Mouse (Mus musculus): Measurements from ENCODE around the gene Ccdc102a. TPM values are rescaled to one million over a fixed set of nuclear protein-coding genes. Genes with fewer than 3 reads are reported as not detected.

The Ccdc102a gene
- total RNA-seq (2021): 1 to 10 TPM; 3.6 to 4.2 TPM
- long read RNA-seq, experiment 1, partial matches to known transcripts: 1 of 1 reads
- long read RNA-seq, experiment 1, other reads (novel, unspliced or antisense): 0 of 1 reads
- long read RNA-seq, experiment 2, transcript Ccdc102a-201 (9 exons, 2,304 nt): major isoform, 5 of 5 reads
- long read RNA-seq, experiment 2, partial matches to known transcripts: 0 of 5 reads
- long read RNA-seq, experiment 2, other reads (novel, unspliced or antisense): 0 of 5 reads

- peak; percentile 73 for DNase-seq
Observed at GRCm38 (mm10) chr8:94917851-94918495, at the start of gene Ccdc102a. Gene Ccdc102a (minus strand): TSS chr8:94918098.

GRCm38 (mm10) chr8:94967554-94967953 lies 49.7 kb upstream of the Ccdc102a start:
- no peak for DNase-seq

- no peak for DNase-seq
Observed at GRCm38 (mm10) chr8:94967071-94967470, 49.2 kb upstream of the Ccdc102a start.

- no peak for DNase-seq
Observed at GRCm38 (mm10) chr8:94966578-94966977, 48.7 kb upstream of the Ccdc102a start.

GRCm38 (mm10) chr8:94964828-94965227 lies 46.9 kb upstream of the Ccdc102a start:
- DNase-seq: no peak

GRCm38 (mm10) chr8:94962201-94962600 lies 44.3 kb upstream of the Ccdc102a start:
- DNase-seq: no peak

- DNase-seq: no peak
Observed at GRCm38 (mm10) chr8:94956078-94956574, 38.2 kb upstream of the Ccdc102a start.

- no peak for DNase-seq
Observed at GRCm38 (mm10) chr8:94954921-94955758, 37.2 kb upstream of the Ccdc102a start.

GRCm38 (mm10) chr8:94954368-94954737 lies 36.5 kb upstream of the Ccdc102a start:
- no peak for DNase-seq

GRCm38 (mm10) chr8:94953624-94954367 lies 35.9 kb upstream of the Ccdc102a start:
- no peak for DNase-seq

- no peak for DNase-seq
Observed at GRCm38 (mm10) chr8:94952086-94952485, 34.2 kb upstream of the Ccdc102a start.

GRCm38 (mm10) chr8:94950458-94950857 lies 32.6 kb upstream of the Ccdc102a start:
- DNase-seq: no peak

- peak; percentile 57 for DNase-seq
Observed at GRCm38 (mm10) chr8:94950046-94950445, 32.1 kb upstream of the Ccdc102a start.

GRCm38 (mm10) chr8:94949010-94949409 lies 31.1 kb upstream of the Ccdc102a start:
- DNase-seq: no peak

- no peak for DNase-seq
Observed at GRCm38 (mm10) chr8:94948421-94948820, 30.5 kb upstream of the Ccdc102a start.

GRCm38 (mm10) chr8:94945185-94945584 lies 27.3 kb upstream of the Ccdc102a start:
- no peak for DNase-seq

- DNase-seq: no peak
Observed at GRCm38 (mm10) chr8:94942566-94942965, 24.7 kb upstream of the Ccdc102a start.

GRCm38 (mm10) chr8:94935172-94935571 lies 17.3 kb upstream of the Ccdc102a start:
- DNase-seq: no peak

GRCm38 (mm10) chr8:94933918-94934317 lies 16.0 kb upstream of the Ccdc102a start:
- DNase-seq: no peak

GRCm38 (mm10) chr8:94928227-94928626 lies 10.3 kb upstream of the Ccdc102a start:
- DNase-seq: no peak

- DNase-seq: no peak
Observed at GRCm38 (mm10) chr8:94923405-94923804, 5.5 kb upstream of the Ccdc102a start, which contains the start of gene Adgrg5. Gene Adgrg5 (plus strand): TSS chr8:94923694.

GRCm38 (mm10) chr8:94922602-94923001 lies 4.7 kb upstream of the Ccdc102a start:
- DNase-seq: no peak
